Mouse (Mus musculus) left cerebral cortex, postnatal 4 days (tissue): ENCODE measurements around the gene Cbr3. TPM values are rescaled to one million over a fixed set of nuclear protein-coding genes. Genes with fewer than 3 reads are reported as not detected.
"Not testable (repeated sequence)": the region's sequence is repeated elsewhere in the genome, so short reads cannot be mapped to it uniquely, and the experiment has no call there.

ENCODE experiments used
- DNase-seq: peaks from one replicate; pipeline ENCODE4 v3.0.0-alpha.2; 2022
- intact Hi-C: fragments of 180-260 bp; cut with DNase I; formaldehyde crosslinking; loops from one replicate; pipeline ENCODE4 v1.15.1; 2025
- total RNA-seq, 2 experiments: library from RNA; stranded (reverse); gene quantifications; 2 replicates each; pipeline ENCODE4 v1.2.3; 2021

Cbr3 gene
- total RNA-seq: 1 to 10 TPM; 7.3 to 8.1 TPM

GRCm38 (mm10) chr16:93682689-93683507 is at the start of gene Cbr3:
Gene Cbr3 (plus strand): TSS chr16:93683215.
- peak; percentile 55 for DNase-seq
- intact Hi-C loops: no loop called here

GRCm38 (mm10) chr16:93644006-93644405 is 39.0 kb upstream of the Cbr3 start:
- intact Hi-C loops: no loop called here
- no peak for DNase-seq

- DNase-seq: no peak
- intact Hi-C loops: no loop called here
Measured at GRCm38 (mm10) chr16:93648441-93649183, 34.4 kb upstream of the Cbr3 start.

GRCm38 (mm10) chr16:93667976-93668375 is 15.0 kb upstream of the Cbr3 start:
- intact Hi-C loops: no loop called here
- DNase-seq: no peak

- intact Hi-C loops: no loop called here
- no peak for DNase-seq
Measured at GRCm38 (mm10) chr16:93669521-93669920, 13.5 kb upstream of the Cbr3 start.

- intact Hi-C loops: loop anchor here (10.0 kb wide), 1 partner anchor 46 kb away; the partner anchor contains the start of gene Gm5678
- DNase-seq: not testable (repeated sequence)
Measured at GRCm38 (mm10) chr16:93670466-93670865, 12.5 kb upstream of the Cbr3 start.

- intact Hi-C loops: loop anchor here (10.0 kb wide), 1 partner anchor 46 kb away; the partner anchor contains the start of gene Gm5678
- no peak for DNase-seq
Measured at GRCm38 (mm10) chr16:93671064-93671463, 12.0 kb upstream of the Cbr3 start.

GRCm38 (mm10) chr16:93676376-93676775 is 6.6 kb upstream of the Cbr3 start:
- intact Hi-C loops: loop anchor here (10.0 kb wide), 1 partner anchor 52 kb away; the partner anchor contains the start of gene Gm5678

GRCm38 (mm10) chr16:93678206-93678605 is 4.8 kb upstream of the Cbr3 start:
- intact Hi-C loops: loop anchor here (10.0 kb wide), 1 partner anchor 53 kb away; the partner anchor contains the start of gene Gm5678
- no peak for DNase-seq

More at GRCm38 (mm10) chr16:93676376-93676775, 6.6 kb upstream of the Cbr3 start:
- DNase-seq: no peak

GRCm38 (mm10) chr16:93679165-93679564 is 3.9 kb upstream of the Cbr3 start:
- DNase-seq: no peak

GRCm38 (mm10) chr16:93682156-93682688 is 793 bp upstream of the Cbr3 start:
- intact Hi-C loops: no loop called here
- no peak for DNase-seq

More at GRCm38 (mm10) chr16:93679165-93679564, 3.9 kb upstream of the Cbr3 start:
- intact Hi-C loops: loop anchor here (10.0 kb wide), 1 partner anchor 54 kb away; the partner anchor contains the start of gene Gm5678

- intact Hi-C loops: no loop called here
- DNase-seq: no peak
Measured at GRCm38 (mm10) chr16:93683508-93684236, 657 bp downstream of the Cbr3 start.

- intact Hi-C loops: no loop called here
- no peak for DNase-seq
Measured at GRCm38 (mm10) chr16:93684441-93684840, 1.4 kb downstream of the Cbr3 start.

- DNase-seq, intact Hi-C loops: not testable (repeated sequence)
Measured at GRCm38 (mm10) chr16:93685783-93686182, 2.8 kb downstream of the Cbr3 start.

- intact Hi-C loops: no loop called here
Measured at GRCm38 (mm10) chr16:93686421-93686820, 3.4 kb downstream of the Cbr3 start.

GRCm38 (mm10) chr16:93686945-93687344 is 3.9 kb downstream of the Cbr3 start:
- no peak for DNase-seq
- intact Hi-C loops: no loop called here

More at GRCm38 (mm10) chr16:93686421-93686820, 3.4 kb downstream of the Cbr3 start:
- no peak for DNase-seq

- DNase-seq: no peak
- intact Hi-C loops: no loop called here
Measured at GRCm38 (mm10) chr16:93691206-93691841, 8.3 kb downstream of the Cbr3 start.

GRCm38 (mm10) chr16:93692744-93693143 is 9.7 kb downstream of the Cbr3 start:
- intact Hi-C loops: no loop called here
- no peak for DNase-seq

GRCm38 (mm10) chr16:93707116-93707515 is 24.1 kb downstream of the Cbr3 start:
- DNase-seq: no peak
- intact Hi-C loops: no loop called here

GRCm38 (mm10) chr16:93709217-93709616 is 26.2 kb downstream of the Cbr3 start:
- DNase-seq: no peak
- intact Hi-C loops: no loop called here
